Mouse (Mus musculus) small intestine, adult 2 months (tissue): ENCODE results near the gene AF366264.

Experiments used
- CTCF ChIP-seq: fragments of 200-500 bp; IDR thresholded peaks from 2 replicates; pipeline ENCODE4 v1.5.1; 2012; ENCODE audit warnings: low read depth, mild to moderate bottlenecking, control low read depth, inconsistent platforms, low read length, moderate library complexity, mixed read lengths; ENCODE audit not compliant: insufficient replicate concordance, insufficient read length; ENCODE audit errors: extremely low read depth
- POLR2A ChIP-seq: fragments of 200-500 bp; IDR thresholded peaks from 2 replicates; pipeline ENCODE4 v1.6.1; 2012; ENCODE audit warnings: low read depth, mild to moderate bottlenecking, control low read depth, inconsistent platforms, low read length, moderate library complexity

GRCm38 (mm10) chr8:13799566-13799965, 38.6 kb downstream of the AF366264 start:
- TF ChIP-seq CTCF (no peak), POLR2A (no peak)
